Mouse (Mus musculus) CH12.LX (cell line): Measurements from ENCODE around the gene Tnfsf13.

Experiments
- BHLHE40 ChIP-seq: IDR thresholded peaks from 2 replicates; pipeline ENCODE4 v1.6.1; 2011; ENCODE audit warnings: mild to moderate bottlenecking, low read depth, low read length, improper control_type of control experiment
- CTCF ChIP-seq, 2 experiments: IDR thresholded peaks in 1 of 2; conservative IDR thresholded peaks in 1 of 2; 2 replicates each; pipeline ENCODE4 v1.5.1; 2011 to 2012; ENCODE audit warnings: low read depth in 2 of 2, low read length in 2 of 2, improper control_type of control experiment in 1 of 2, inconsistent platforms in 1 of 2, mild to moderate bottlenecking in 1 of 2, moderate library complexity in 1 of 2
- EP300 ChIP-seq: IDR thresholded peaks from 2 replicates; pipeline ENCODE4 v1.6.1; 2011; ENCODE audit warnings: low read length, improper control_type of control experiment
- ETS1 ChIP-seq: conservative IDR thresholded peaks from 2 replicates; pipeline ENCODE4 v1.6.1; 2012; ENCODE audit warnings: low read depth, mild to moderate bottlenecking, inconsistent platforms, low read length, improper control_type of control experiment, moderate library complexity
- MAX ChIP-seq: IDR thresholded peaks from 2 replicates; pipeline ENCODE4 v1.6.1; 2011; ENCODE audit warnings: low read length, improper control_type of control experiment
- USF1 ChIP-seq: IDR thresholded peaks from 2 replicates; pipeline ENCODE4 v1.6.1; 2014; ENCODE audit warnings: low read depth, mild to moderate bottlenecking, inconsistent platforms, low read length, improper control_type of control experiment
- ZNF384 ChIP-seq: IDR thresholded peaks from 2 replicates; pipeline ENCODE4 v1.6.1; 2012; ENCODE audit warnings: low read depth, low read length, improper control_type of control experiment, inconsistent platforms

- no peak for TF ChIP-seq EP300
- TF ChIP-seq ZNF384 = no peak; the same call in 1 of the 2 replicates
- TF ChIP-seq ETS1 = no peak
- no peak for TF ChIP-seq CTCF (conservative IDR thresholded peaks at IDR 0.05 in 1 of 2, IDR thresholded peaks at IDR 0.05 in 1 of 2; ENCODE audit: low read depth in 2 of 2, low read length in 2 of 2)
- TF ChIP-seq MAX = no peak
- no peak for TF ChIP-seq USF1
- TF ChIP-seq BHLHE40 = no peak
These were observed 6.4 kb downstream of the Tnfsf13 start for GRCm38 (mm10) chr11:69679144-69679543.
